Mouse (Mus musculus) WW6 (cell line): ENCODE measurements around the gene Nt5c3.

Experiments
- DNase-seq: peaks from one replicate; pipeline ENCODE4 v3.0.0-alpha.2; 2013; ENCODE audit warnings: low read depth, low spot score

Gene Nt5c3

DNA sequence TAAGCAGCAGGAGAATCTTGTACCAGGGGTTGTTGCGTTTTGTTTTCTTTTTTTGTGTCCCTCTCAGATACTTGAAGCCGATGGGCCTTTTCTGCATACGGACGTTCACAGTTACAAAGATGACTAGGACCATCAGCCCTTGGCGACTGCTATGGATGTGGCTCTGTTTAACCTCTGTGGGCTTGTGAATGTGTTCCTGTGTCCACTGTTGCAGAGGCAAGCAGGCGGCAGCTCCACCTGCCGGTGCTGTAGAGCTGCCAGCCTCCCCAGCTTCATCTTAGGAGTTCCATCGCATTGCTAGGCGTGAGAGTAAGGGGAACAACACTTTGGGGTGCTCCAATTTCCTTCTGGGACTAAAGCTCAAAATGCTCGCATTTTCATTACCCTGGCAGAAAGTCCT, 88.2 kb downstream of the Nt5c3 start:
- DNase-seq, result no peak

DNA sequence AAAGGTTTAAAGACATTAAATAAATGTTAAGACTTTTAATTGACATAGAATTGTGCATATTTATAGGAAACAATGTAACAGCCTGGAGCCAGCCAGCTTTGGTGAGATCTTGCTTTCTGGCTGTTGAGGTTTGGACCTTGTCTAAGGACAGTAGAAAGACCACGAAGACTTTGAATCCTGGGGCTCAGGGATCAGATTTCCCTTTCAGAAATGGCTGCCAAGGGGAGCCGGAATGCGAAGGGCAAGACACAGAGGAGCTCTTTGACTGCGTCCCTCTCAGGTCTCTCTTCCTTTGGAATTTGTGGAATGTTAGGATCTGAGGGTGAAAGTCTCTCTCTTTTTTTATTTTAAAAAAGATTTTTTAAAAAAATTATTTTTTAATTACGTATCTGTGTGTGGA, 89.0 kb downstream of the Nt5c3 start:
- no peak for DNase-seq

DNA sequence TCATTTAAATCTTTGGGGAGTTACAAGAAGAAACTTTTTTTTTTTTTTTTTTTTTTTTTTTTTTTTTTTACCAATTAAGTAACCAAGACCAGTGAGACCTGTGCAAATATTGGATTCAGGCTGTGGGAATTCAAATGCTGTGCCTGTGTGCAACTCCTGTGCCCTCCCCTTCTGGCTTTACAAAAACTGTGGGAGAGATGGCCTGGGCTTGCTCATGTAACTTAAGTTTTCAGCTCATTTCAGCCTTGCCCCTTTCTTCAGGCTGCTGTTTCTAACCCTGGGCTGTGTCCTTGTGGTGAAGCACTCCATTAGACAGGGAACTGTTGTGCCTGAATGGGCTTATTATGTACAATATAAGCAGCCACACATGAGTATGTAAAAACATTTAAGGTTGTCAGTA, 90.9 kb downstream of the Nt5c3 start:
- DNase-seq, result no peak

DNA sequence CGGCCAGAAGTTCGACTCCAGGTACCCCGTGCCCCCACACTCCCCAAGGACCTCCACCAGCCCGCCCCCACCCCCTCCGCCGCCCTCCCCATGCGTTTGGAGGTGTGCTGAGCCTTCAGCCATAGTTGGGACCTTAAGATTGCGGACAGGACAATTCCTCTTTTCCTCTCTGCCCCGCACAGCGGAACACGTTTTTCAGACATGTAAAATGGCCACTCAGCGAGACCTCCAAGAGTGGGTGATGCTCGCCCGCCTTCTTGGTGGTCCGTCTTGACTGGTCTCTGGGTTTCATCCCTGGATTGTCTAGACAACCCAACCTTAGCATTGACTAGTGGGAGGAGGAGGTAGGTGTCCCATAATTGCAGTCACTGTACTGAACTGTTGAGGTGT, 91.3 kb downstream of the Nt5c3 start:
- no peak for DNase-seq
